Mouse (Mus musculus): ENCODE measurements around the gene Pik3r2. TPM values are rescaled to one million over a fixed set of nuclear protein-coding genes. Genes with fewer than 3 reads are reported as not detected.
A peak's percentile ranks its signal among the peaks of the same experiment; 100 is the strongest.

Pik3r2 gene
- polyA plus RNA-seq, 1 experiment from 2014 or later = 46.9 TPM

DNA sequence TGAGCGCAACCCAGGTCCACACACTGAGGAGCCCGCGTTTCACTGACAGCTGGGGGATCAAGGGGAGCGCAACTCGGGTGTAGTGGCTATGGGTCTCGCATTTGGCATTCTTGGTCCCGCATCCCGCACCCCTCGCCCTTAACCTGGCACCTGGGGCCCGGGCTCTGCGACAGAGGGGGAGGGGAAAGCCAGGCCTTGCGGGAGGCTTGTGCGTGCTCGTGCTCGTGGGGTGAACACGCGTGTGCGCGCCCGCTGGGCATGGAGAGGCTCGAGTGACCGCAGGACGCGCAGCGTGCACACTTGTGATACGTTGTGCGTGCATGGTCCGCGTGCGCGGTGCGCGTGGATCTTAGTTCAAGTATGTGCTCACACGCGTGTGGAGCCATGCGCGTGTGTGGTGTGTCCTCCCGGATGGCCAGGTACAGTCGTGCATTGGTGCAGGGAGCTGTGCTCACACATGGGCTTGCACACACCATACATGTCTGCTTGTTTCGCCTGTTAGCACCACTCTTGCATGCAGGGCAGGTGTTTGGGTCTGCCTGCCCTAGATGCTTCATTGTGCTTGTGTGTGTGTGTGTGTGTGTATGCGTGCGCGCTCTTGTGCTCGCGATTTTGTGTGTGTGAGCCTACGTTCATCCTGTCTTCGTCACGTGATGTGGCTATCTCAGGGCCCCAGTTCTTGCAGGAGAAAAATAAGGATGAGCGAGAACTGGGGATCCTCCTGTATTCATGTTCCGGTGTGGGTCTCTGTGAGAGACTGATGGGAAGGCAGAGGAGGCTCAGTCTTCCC is 21.4 kb downstream of the Pik3r2 start:
- DNase-seq (ENCODE audit: low spot score) (peak; percentile 65), ATAC-seq (ENCODE audit: insufficient number of reproducible peaks, low FRiP score, low TSS enrichment, low read depth) (peak; percentile 4)
- Histone ChIP-seq H3K4me1 (ENCODE audit: control insufficient read depth, insufficient read depth, low read length) (peaks cover 14% of the 10 kb centered on the region), H3K4me2 (ENCODE audit: low read depth, severe bottlenecking) (peak overlapping the region; percentile 84), H3K36me3 (ENCODE audit: control insufficient read depth, insufficient read depth, low read length) (peaks cover 3% of the 10 kb centered on the region; the same call in 1 of the 2 replicates), H3K9ac (ENCODE audit: low read length) (peak overlapping the region; percentile 64), H3K4me3 (ENCODE audit: low read depth, low read length) (peak overlapping the region; percentile 60), H3K9me3 (ENCODE audit: control insufficient read depth, low read length) (no peaks in the 10 kb centered on the region), H3K27me3 (ENCODE audit: control insufficient read depth, insufficient read depth, low read length) (no peaks in the 10 kb centered on the region), H3K27ac (replicated peaks; ENCODE audit: low read depth, low read length) (no peak overlapping the region)
- 17% methylated on average over 50 of the region's 50 CpGs for WGBS

DNA sequence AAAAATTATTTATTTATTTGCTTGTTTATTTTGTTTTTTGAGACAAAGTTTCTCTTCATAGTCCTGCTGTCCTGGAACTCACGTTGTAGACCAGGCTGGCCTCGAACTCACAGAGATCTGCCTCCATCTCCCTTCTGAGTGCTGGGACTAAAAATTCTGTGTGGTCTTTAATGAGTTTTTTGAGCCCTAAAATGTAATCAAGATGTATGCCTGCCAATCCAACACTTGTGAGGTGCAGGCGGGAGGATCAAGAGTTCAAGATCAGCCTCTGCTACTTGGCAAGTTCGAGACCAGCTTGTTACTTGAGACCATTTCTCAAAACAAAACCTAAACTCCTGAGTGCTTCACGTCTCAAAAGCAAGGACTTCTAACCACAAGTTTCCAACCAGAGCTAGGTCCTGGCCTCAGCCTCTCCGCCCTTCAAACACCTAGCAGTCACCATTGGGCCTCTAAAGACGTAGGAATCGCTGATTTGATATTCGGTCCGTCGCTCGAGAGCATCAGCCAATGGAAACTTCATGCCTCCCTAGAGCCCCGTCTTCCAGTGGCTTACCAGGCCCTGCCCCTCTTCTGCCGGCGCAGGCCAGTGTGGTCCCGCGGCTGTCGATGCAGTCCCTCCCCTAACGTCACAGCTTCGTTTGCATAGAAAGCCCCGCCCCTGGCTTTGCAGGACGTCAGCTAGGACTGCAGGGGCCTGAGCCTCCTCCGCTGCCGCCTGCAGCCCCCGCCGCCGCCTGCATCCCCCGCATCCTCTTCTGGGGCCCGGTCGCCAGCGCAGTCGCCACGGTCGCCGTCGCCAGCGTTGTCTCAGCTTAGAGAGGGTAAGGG is 22.3 kb downstream of the Pik3r2 start, which contains the start of gene Rab3a:
Gene Rab3a, plus strand, starts transcription at position 637 of the 828 bp plus-strand sequence.
- Histone ChIP-seq H3K9me3 (ENCODE audit: control insufficient read depth, low read length) (no peaks in the 10 kb centered on the region), H3K36me3 (ENCODE audit: control insufficient read depth, insufficient read depth, low read length) (peaks cover 3% of the 10 kb centered on the region; the same call in 1 of the 2 replicates), H3K4me2 (ENCODE audit: low read depth, severe bottlenecking) (peak within 1 kb of the TSS; percentile 84), H3K9ac (ENCODE audit: low read length) (peak within 1 kb of the TSS; percentile 64), H3K27me3 (ENCODE audit: control insufficient read depth, insufficient read depth, low read length) (no peaks in the 10 kb centered on the region), H3K4me3 (ENCODE audit: low read depth, low read length) (peak within 1 kb of the TSS; percentile 60), H3K4me1 (ENCODE audit: control insufficient read depth, insufficient read depth, low read length) (peaks cover 11% of the 10 kb centered on the region), H3K27ac (replicated peaks; ENCODE audit: low read depth, low read length) (no peak within 1 kb of the TSS)
- ATAC-seq (ENCODE audit: insufficient number of reproducible peaks, low FRiP score, low TSS enrichment, low read depth) (peak; percentile 92), DNase-seq (ENCODE audit: low spot score) (peak; percentile 97)
- 7% methylated on average over 37 of the region's 37 CpGs for WGBS

DNA sequence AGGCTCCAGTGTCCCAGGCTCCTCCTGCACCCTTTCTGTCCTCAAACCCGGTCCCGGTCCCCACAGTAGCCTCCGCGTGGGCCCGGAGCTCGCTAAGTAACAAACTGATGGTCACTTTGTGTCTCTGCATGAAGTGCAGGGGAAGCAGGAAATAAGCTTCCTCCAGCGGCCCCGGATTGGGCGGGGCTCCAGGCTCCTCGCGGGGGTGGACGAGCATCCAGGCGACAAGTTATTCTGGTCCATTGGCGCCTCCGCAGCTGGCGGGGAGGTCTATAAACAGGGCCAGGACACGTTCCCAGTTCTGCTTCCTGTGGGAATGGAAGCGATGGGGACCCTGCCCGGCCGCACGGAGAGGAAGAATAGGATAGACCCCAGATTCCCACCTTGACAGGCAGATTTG is 23.4 kb downstream of the Pik3r2 start:
- Histone ChIP-seq H3K27ac (replicated peaks; ENCODE audit: low read depth, low read length) (peak overlapping the region; percentile 58; the same call in 1 of the 2 replicates), H3K27me3 (ENCODE audit: control insufficient read depth, insufficient read depth, low read length) (no peaks in the 10 kb centered on the region; the same call in 1 of the 2 replicates), H3K36me3 (ENCODE audit: control insufficient read depth, insufficient read depth, low read length) (no peaks in the 10 kb centered on the region; the same call in 1 of the 2 replicates), H3K4me3 (ENCODE audit: low read depth, low read length) (no peak overlapping the region), H3K9me3 (ENCODE audit: control insufficient read depth, low read length) (no peaks in the 10 kb centered on the region), H3K9ac (ENCODE audit: low read length) (peak overlapping the region; percentile 37; the same call in 1 of the 2 replicates), H3K4me2 (ENCODE audit: low read depth, severe bottlenecking) (peak overlapping the region; percentile 22; the same call in 1 of the 2 replicates), H3K4me1 (ENCODE audit: control insufficient read depth, insufficient read depth, low read length) (peaks cover 11% of the 10 kb centered on the region)
- no peak for ATAC-seq (ENCODE audit: insufficient number of reproducible peaks, low FRiP score, low TSS enrichment, low read depth)
- DNase-seq (ENCODE audit: low spot score) = peak; percentile 55
- 19% methylated on average over 21 of the region's 21 CpGs for WGBS

DNA sequence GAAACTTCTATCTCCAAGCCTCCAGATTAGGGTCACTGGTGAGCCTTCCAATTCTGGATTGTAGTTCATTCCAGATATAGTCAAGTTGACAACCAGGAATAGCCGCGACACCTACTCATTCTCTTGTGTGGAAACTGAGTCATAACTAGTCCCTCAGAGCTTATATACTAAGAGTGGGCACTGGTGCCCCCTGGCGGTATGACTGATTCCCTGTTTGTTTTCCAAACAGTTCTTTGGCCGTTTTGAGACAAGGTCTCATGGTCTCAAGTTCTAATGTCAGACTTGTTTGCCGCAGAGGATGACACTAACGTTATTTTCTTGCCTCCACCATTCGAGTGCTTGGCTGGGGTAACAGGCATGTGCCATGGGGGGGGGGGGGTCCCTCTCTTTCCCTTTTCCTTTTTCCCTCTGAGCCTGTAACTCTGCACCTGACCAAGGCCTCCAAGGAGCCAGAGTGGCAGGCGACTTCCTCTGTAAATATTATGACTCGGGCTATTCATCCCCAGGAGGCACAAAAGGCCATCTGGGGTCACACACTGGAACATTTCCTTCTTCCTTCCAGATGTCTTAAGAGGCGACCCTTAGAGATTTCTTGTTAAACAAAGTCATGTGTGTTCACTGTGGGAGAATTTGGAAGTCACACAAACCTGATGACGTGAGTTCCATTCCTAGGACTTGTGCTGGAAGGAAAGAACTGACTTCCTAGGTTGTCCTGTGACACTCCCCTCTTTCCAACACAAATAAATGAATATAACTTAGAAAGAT is 24.3 kb downstream of the Pik3r2 start:
- H3K27me3 ChIP-seq (ENCODE audit: control insufficient read depth, insufficient read depth, low read length) = peaks cover 6% of the 10 kb centered on the region
- no peak overlapping the region for H3K9ac ChIP-seq (ENCODE audit: low read length)
- WGBS = 22% methylated on average over 11 of the region's 11 CpGs
- DNase-seq (ENCODE audit: low spot score) (peak; percentile 79), ATAC-seq (ENCODE audit: insufficient number of reproducible peaks, low FRiP score, low TSS enrichment, low read depth) (no peak)
- no peak overlapping the region for H3K4me2 ChIP-seq (ENCODE audit: low read depth, severe bottlenecking)
- no peaks in the 10 kb centered on the region; the same call in 1 of the 2 replicates for H3K36me3 ChIP-seq (ENCODE audit: control insufficient read depth, insufficient read depth, low read length)
- H3K4me1 ChIP-seq (ENCODE audit: control insufficient read depth, insufficient read depth, low read length) = peaks cover 11% of the 10 kb centered on the region
- H3K9me3 ChIP-seq (ENCODE audit: control insufficient read depth, low read length) = no peaks in the 10 kb centered on the region
- no peak overlapping the region for H3K27ac ChIP-seq (replicated peaks; ENCODE audit: low read depth, low read length)
- no peak overlapping the region for H3K4me3 ChIP-seq (ENCODE audit: low read depth, low read length)

DNA sequence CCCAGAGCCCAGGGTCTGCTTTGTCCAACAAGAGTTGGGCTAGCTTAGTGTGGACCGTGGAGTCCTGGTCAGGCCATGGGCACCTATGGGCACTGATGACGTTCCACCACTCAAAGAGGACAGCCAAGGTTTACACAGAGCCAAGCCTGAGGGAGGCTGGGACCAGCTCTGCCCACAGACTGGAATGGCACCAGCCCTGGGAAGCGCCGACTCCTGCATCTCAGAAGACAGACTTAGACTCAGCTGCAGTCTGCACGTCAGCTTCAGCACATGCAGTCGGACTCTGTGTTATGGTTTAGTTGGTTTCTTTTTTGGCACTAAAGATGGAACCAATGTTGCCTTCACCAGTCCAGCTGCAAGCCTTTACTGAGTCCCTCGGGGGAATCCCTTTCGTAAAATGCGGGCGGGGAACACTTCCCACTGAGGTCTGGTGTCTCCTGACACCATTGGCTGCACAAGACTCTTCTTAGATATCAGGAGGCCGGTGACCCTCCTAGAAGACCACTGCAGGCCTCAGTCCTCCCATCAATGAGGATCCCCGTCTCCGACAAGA is 26.3 kb downstream of the Pik3r2 start:
- ATAC-seq (ENCODE audit: insufficient number of reproducible peaks, low FRiP score, low TSS enrichment, low read depth) (no peak), DNase-seq (ENCODE audit: low spot score) (no peak)
- peaks cover 23% of the 10 kb centered on the region for H3K27me3 ChIP-seq (ENCODE audit: control insufficient read depth, insufficient read depth, low read length)

DNA sequence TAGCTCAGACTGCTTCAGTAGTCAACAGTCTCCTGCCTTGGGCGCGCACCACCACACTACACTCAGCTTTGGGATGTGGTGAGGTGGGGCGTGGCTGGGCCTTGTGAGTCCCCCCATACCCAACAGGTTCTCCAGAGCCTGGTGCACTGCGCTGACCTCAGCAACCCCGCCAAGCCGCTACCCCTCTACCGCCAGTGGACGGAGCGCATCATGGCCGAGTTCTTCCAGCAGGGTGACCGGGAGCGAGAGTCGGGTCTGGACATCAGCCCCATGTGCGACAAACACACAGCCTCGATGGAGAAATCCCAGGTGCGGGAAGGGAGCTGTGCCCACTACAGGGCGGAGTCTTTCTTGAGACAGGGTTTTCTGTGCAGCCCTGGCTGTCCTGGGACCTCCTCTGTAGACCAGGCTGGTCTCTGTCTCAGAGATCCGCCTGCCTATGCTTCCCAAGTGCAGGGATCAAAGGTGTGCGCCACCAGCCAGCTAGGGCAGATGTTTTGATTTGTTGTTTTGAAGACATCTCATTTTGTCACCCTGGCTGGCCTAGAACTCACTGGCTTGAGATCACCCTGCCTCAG is 27.3 kb downstream of the Pik3r2 start:
- Histone ChIP-seq H3K27ac (replicated peaks; ENCODE audit: low read depth, low read length) (no peak overlapping the region), H3K4me2 (ENCODE audit: low read depth, severe bottlenecking) (no peak overlapping the region), H3K36me3 (ENCODE audit: control insufficient read depth, insufficient read depth, low read length) (no peaks in the 10 kb centered on the region), H3K9me3 (ENCODE audit: control insufficient read depth, low read length) (no peaks in the 10 kb centered on the region), H3K4me1 (ENCODE audit: control insufficient read depth, insufficient read depth, low read length) (peaks cover 6% of the 10 kb centered on the region), H3K27me3 (ENCODE audit: control insufficient read depth, insufficient read depth, low read length) (peaks cover 29% of the 10 kb centered on the region), H3K9ac (ENCODE audit: low read length) (no peak overlapping the region), H3K4me3 (ENCODE audit: low read depth, low read length) (no peak overlapping the region)
- WGBS = 79% methylated on average over 19 of the region's 19 CpGs
- ATAC-seq (ENCODE audit: insufficient number of reproducible peaks, low FRiP score, low TSS enrichment, low read depth) = no peak
- no peak for DNase-seq (ENCODE audit: low spot score)

More for the DNA sequence above, 26.3 kb downstream of the Pik3r2 start:
- Histone ChIP-seq H3K36me3 (ENCODE audit: control insufficient read depth, insufficient read depth, low read length) (no peaks in the 10 kb centered on the region), H3K27ac (replicated peaks; ENCODE audit: low read depth, low read length) (no peak overlapping the region), H3K4me3 (ENCODE audit: low read depth, low read length) (no peak overlapping the region), H3K4me2 (ENCODE audit: low read depth, severe bottlenecking) (no peak overlapping the region), H3K4me1 (ENCODE audit: control insufficient read depth, insufficient read depth, low read length) (peaks cover 9% of the 10 kb centered on the region), H3K9me3 (ENCODE audit: control insufficient read depth, low read length) (no peaks in the 10 kb centered on the region), H3K9ac (ENCODE audit: low read length) (no peak overlapping the region)
- WGBS = 88% methylated on average over 13 of the region's 13 CpGs

DNA sequence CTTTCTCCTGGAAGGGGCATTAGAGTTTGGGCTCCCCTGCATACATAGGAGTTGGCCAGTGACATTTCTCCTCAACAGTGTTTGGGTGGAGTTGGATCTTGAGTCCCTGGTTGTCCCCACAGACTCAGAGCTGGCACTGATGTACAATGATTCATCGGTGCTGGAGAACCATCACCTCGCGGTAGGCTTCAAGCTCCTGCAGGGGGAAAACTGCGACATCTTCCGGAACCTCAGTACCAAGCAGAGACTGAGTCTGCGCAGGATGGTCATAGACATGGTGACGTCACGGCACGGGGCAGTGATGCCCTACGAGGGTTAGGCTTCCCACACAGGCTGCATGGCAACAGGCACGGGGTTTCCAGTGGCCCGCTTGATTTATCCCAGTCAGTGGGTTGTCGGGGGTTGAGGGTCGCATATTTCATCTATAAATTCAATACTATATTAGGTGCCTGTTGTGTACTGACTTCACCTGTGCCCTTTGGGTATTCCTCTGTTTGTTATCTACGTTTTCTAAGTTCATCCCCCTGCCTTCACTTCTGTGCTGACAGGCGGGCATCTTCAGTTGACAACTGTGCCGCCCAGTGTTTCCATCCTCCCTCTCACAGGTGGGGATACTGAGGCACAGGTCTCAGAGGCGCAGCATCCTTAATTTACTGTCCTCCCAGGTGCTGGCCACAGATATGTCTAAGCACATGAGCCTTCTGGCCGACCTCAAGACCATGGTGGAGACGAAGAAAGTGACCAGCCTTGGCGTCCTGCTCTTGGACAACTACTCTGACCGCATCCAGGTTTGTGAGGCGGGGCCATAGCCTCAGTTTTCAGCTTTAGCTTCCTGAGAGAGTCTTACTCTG is 28.0 kb downstream of the Pik3r2 start:
- Histone ChIP-seq H3K4me1 (ENCODE audit: control insufficient read depth, insufficient read depth, low read length) (peaks cover 8% of the 10 kb centered on the region), H3K9ac (ENCODE audit: low read length) (no peak overlapping the region), H3K36me3 (ENCODE audit: control insufficient read depth, insufficient read depth, low read length) (no peaks in the 10 kb centered on the region), H3K4me2 (ENCODE audit: low read depth, severe bottlenecking) (no peak overlapping the region), H3K9me3 (ENCODE audit: control insufficient read depth, low read length) (no peaks in the 10 kb centered on the region), H3K27ac (replicated peaks; ENCODE audit: low read depth, low read length) (no peak overlapping the region), H3K4me3 (ENCODE audit: low read depth, low read length) (no peak overlapping the region), H3K27me3 (ENCODE audit: control insufficient read depth, insufficient read depth, low read length) (peaks cover 36% of the 10 kb centered on the region)
- WGBS = 87% methylated on average over 23 of the region's 23 CpGs
- DNase-seq (ENCODE audit: low spot score) = no peak
- no peak for ATAC-seq (ENCODE audit: insufficient number of reproducible peaks, low FRiP score, low TSS enrichment, low read depth)

All from limb, embryonic 11.5 days (tissue).